Comparison of ENCODE assay signal across 8 mouse cellular contexts in the genomic region with DNA sequence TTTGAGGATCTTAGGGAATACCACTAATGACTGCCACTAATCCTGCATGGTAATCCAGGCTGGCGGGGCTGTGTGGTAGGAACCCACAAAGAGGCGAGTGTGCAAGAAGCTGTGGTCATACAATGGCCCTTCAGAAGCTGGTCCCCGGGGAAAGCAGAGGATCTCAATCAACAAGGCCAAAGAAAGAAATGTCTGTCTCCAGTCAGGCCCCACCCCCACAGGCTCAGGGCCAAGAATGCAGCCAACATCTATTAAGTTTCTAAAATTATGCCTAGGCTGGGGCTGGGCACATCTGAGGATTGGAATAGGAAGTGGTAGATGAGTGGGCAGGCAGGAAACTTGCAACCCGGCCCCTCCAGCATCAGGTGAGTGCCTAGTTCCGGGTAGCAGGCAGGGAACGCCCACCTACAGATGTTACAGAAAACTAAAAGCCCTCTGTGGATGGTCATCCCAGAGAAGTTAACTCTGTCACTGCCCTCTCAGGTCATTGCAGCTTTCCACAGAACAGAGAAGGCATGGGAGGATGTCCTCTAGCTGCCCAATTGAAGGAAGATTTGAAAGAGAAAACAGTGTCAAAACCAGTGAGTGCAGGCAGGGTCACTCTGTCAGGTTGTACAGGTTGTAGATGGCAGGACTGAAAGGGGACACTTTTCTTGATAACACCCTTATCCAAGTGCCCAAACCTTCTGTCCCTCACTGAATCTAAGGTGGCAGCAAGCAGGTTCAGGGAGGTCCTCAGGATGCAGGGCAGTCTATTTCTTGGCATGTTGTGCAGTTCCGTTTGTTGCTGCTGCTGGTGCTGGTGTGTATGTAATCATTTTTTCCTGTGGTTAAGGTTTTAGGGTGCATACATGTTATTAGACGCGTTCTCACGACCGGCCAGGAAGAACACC. TPM values are rescaled to one million over a fixed set of nuclear protein-coding genes. Genes with fewer than 3 reads are reported as not detected.
DNase-seq lines count a peak whose midpoint lies in the region; ATAC-seq and TF ChIP-seq lines count a peak whose summit lies in the region.

No protein-coding gene starts in this region.

- no peaks in the 10 kb centered on the region for H3K36me3 ChIP-seq in CH12.LX (replicated peaks in 1 of 2; ENCODE audit: control insufficient read depth in 1 of 2, insufficient read depth in 1 of 2, low read length in 1 of 2)
- no peaks in the 10 kb centered on the region for H3K36me3 ChIP-seq in forebrain, embryonic 15.5 days
- H3K36me3 ChIP-seq in heart, postnatal 0 days (replicated peaks; ENCODE audit: control insufficient read depth, insufficient read depth, low read length) = no peaks in the 10 kb centered on the region
- no peaks in the 10 kb centered on the region for H3K36me3 ChIP-seq in lung, postnatal 0 days (ENCODE audit: insufficient read depth, low read length)
- H3K36me3 ChIP-seq in intestine, embryonic 16.5 days (ENCODE audit: control insufficient read depth, insufficient read depth, low read length) = no peaks in the 10 kb centered on the region

- H3K4me1 ChIP-seq in CH12.LX (ENCODE audit: control insufficient read depth in 1 of 2, insufficient read depth in 2 of 2) = peaks cover 40 to 87% of the 10 kb centered on the region in 2 experiments
- H3K4me1 ChIP-seq in bone marrow, adult 2 months (ENCODE audit: control insufficient read depth, insufficient read depth, low read length) = peaks cover 9% of the 10 kb centered on the region
- H3K4me1 ChIP-seq in forebrain, embryonic 15.5 days = peaks cover 15% of the 10 kb centered on the region
- H3K4me1 ChIP-seq in heart, postnatal 0 days (ENCODE audit: control insufficient read depth, insufficient read depth) = peaks cover 19% of the 10 kb centered on the region
- peaks cover 17% of the 10 kb centered on the region; the same call in 1 of the 2 replicates for H3K4me1 ChIP-seq in lung, postnatal 0 days (ENCODE audit: insufficient read depth, low read depth, low read length)
- peaks cover 23% of the 10 kb centered on the region for H3K4me1 ChIP-seq in intestine, embryonic 16.5 days (ENCODE audit: control insufficient read depth, insufficient read depth, low read length)

- H3K27me3 ChIP-seq in CH12.LX (replicated peaks) = no peaks in the 10 kb centered on the region
- no peaks in the 10 kb centered on the region for H3K27me3 ChIP-seq in forebrain, embryonic 15.5 days
- no peaks in the 10 kb centered on the region for H3K27me3 ChIP-seq in heart, postnatal 0 days (ENCODE audit: control insufficient read depth, insufficient read depth, low read length)
- no peaks in the 10 kb centered on the region for H3K27me3 ChIP-seq in lung, postnatal 0 days (replicated peaks; ENCODE audit: insufficient read depth, low read length)
- no peaks in the 10 kb centered on the region for H3K27me3 ChIP-seq in intestine, embryonic 16.5 days (replicated peaks; ENCODE audit: control insufficient read depth, insufficient read depth, low read length)

- TF ChIP-seq CTCF in CH12.LX (conservative IDR thresholded peaks at IDR 0.05 in 1 of 2, IDR thresholded peaks at IDR 0.05 in 1 of 2; ENCODE audit: low read depth in 2 of 2, low read length in 2 of 2) = no peak
- TF ChIP-seq CTCF in bone marrow, adult 2 months (IDR thresholded peaks at IDR 0.05; ENCODE audit: control insufficient read depth, insufficient read depth, low read length) = no peak
- TF ChIP-seq CTCF in heart, postnatal 0 days (IDR thresholded peaks at IDR 0.05; ENCODE audit: low read depth) = no peak
- no peak for TF ChIP-seq CTCF in lung, postnatal 0 days (IDR thresholded peaks at IDR 0.05)

- dilution Hi-C loops in CH12.LX (cut with MboI; ENCODE audit: extremely low pct_ligation_motif_present, extremely low pct_unique_long_range_greater_than_20kb, low sequenced_read_pairs) = no loop called here

- peak overlapping the region; percentile 3 to 50 (median 40) for H3K4me3 ChIP-seq in CH12.LX (replicated peaks in 1 of 3; ENCODE audit: low read depth in 2 of 3, low read length in 2 of 3, poor library complexity in 1 of 3)
- peak overlapping the region; percentile 35 for H3K4me3 ChIP-seq in bone marrow, adult 2 months (replicated peaks; ENCODE audit: control insufficient read depth, low read depth, low read length)
- H3K4me3 ChIP-seq in forebrain, embryonic 15.5 days = no peak overlapping the region
- H3K4me3 ChIP-seq in heart, postnatal 0 days (ENCODE audit: low read depth, low read length) = no peak overlapping the region
- no peak overlapping the region for H3K4me3 ChIP-seq in lung, postnatal 0 days (ENCODE audit: low read depth, low read length)
- H3K4me3 ChIP-seq in intestine, embryonic 16.5 days (ENCODE audit: low read length) = no peak overlapping the region

- peak; percentile 46; the same call in 1 of the 2 replicates for ATAC-seq in forebrain, embryonic 15.5 days (replicated peaks)
- ATAC-seq in heart, postnatal 0 days (ENCODE audit: insufficient read depth, low read depth) = peak; percentile 50
- ATAC-seq in lung, postnatal 0 days = no peak
- ATAC-seq in intestine, embryonic 16.5 days = no peak

- TF ChIP-seq EP300 in CH12.LX (IDR thresholded peaks at IDR 0.05; ENCODE audit: low read length) = peak; percentile 76
- TF ChIP-seq EP300 in heart, postnatal 0 days (IDR thresholded peaks at IDR 0.05; ENCODE audit: low read depth) = no peak
- peak; percentile 45; the same call in 1 of the 2 replicates for TF ChIP-seq EP300 in lung, postnatal 0 days (IDR thresholded peaks at IDR 0.05)

- DNase-seq in CH12.LX (ENCODE audit: extremely low read depth) = peak; percentile 98
- peak; percentile 58 for DNase-seq in heart, postnatal 0 days (ENCODE audit: low spot score)
- peak; percentile 87 for DNase-seq in layer of hippocampus, adult 11-12 months (ENCODE audit: low spot score)
- peak; percentile 61 for DNase-seq in lung, postnatal 0 days (ENCODE audit: low spot score)
- DNase-seq in ovary, postnatal 14 days (ENCODE audit: low spot score) = peak; percentile 42

- H3K9ac ChIP-seq in CH12.LX (ENCODE audit: insufficient read depth, low read depth) = peak overlapping the region; percentile 70
- no peak overlapping the region for H3K9ac ChIP-seq in forebrain, embryonic 15.5 days (replicated peaks)
- H3K9ac ChIP-seq in heart, postnatal 0 days (replicated peaks; ENCODE audit: low read depth, low read length) = no peak overlapping the region
- H3K9ac ChIP-seq in lung, postnatal 0 days (replicated peaks; ENCODE audit: low read depth) = no peak overlapping the region
- no peak overlapping the region for H3K9ac ChIP-seq in intestine, embryonic 16.5 days (ENCODE audit: low read depth, low read length)

- peak overlapping the region; percentile 98 for H3K27ac ChIP-seq in CH12.LX (ENCODE audit: insufficient read depth, low read depth)
- peak overlapping the region; percentile 90 for H3K27ac ChIP-seq in bone marrow, adult 2 months (ENCODE audit: control insufficient read depth, insufficient read depth, low read depth, low read length, poor library complexity)
- no peak overlapping the region for H3K27ac ChIP-seq in forebrain, embryonic 15.5 days (replicated peaks)
- peak overlapping the region; percentile 67 for H3K27ac ChIP-seq in heart, postnatal 0 days (ENCODE audit: low read depth)
- H3K27ac ChIP-seq in lung, postnatal 0 days (ENCODE audit: low read length) = 0 out of 2 replicates have a peak overlapping the region, but pooled peaks have one; percentile 12
- no peak overlapping the region for H3K27ac ChIP-seq in intestine, embryonic 16.5 days (ENCODE audit: low read length)

- H3K4me2 ChIP-seq in CH12.LX (ENCODE audit: insufficient read depth, low read depth, poor library complexity, severe bottlenecking) = peak overlapping the region; percentile 69
- no peak overlapping the region for H3K4me2 ChIP-seq in forebrain, embryonic 15.5 days (replicated peaks)
- peak overlapping the region; percentile 22 for H3K4me2 ChIP-seq in heart, postnatal 0 days (ENCODE audit: low read depth, low read length)
- no peak overlapping the region for H3K4me2 ChIP-seq in lung, postnatal 0 days (replicated peaks; ENCODE audit: low read depth, low read length)
- no peak overlapping the region for H3K4me2 ChIP-seq in intestine, embryonic 16.5 days (ENCODE audit: low read depth, low read length)

- H3K79me2 ChIP-seq in CH12.LX (replicated peaks; ENCODE audit: control insufficient read depth, extremely low read depth, insufficient read depth, poor library complexity, severe bottlenecking) = no peaks in the 10 kb centered on the region

- peak; percentile 7 for TF ChIP-seq RAD21 in CH12.LX (IDR thresholded peaks at IDR 0.05; ENCODE audit: low read depth, low read length)

- in situ Hi-C loops in CH12.LX (cut with MboI; ENCODE audit: low pct_ligation_motif_present, low pct_unique_long_range_greater_than_20kb, low sequenced_read_pairs) = no loop called here

- no peaks in the 10 kb centered on the region for H3K9me3 ChIP-seq in CH12.LX (replicated peaks; ENCODE audit: low read length)
- no peaks in the 10 kb centered on the region for H3K9me3 ChIP-seq in forebrain, embryonic 15.5 days
- H3K9me3 ChIP-seq in heart, postnatal 0 days (replicated peaks; ENCODE audit: control insufficient read depth, low read length) = no peaks in the 10 kb centered on the region
- no peaks in the 10 kb centered on the region for H3K9me3 ChIP-seq in lung, postnatal 0 days (ENCODE audit: low read length)
- H3K9me3 ChIP-seq in intestine, embryonic 16.5 days (ENCODE audit: control insufficient read depth, low read length) = no peaks in the 10 kb centered on the region

- TF ChIP-seq POLR2A in CH12.LX (IDR thresholded peaks at IDR 0.05; ENCODE audit: low read depth, low read length) = peak; percentile 58
- TF ChIP-seq POLR2A in bone marrow, adult 2 months (IDR thresholded peaks at IDR 0.05; ENCODE audit: borderline replicate concordance, control insufficient read depth, low read depth, low read length) = no peak

- 6% methylated on average over 11 of the region's 11 CpGs for WGBS in bone marrow, adult 2 months
- WGBS in forebrain, embryonic 15.5 days = 56% methylated on average over 11 of the region's 11 CpGs
- 46% methylated on average over 11 of the region's 11 CpGs for WGBS in heart, postnatal 0 days
- whole genome bisulfite sequencing in lung, postnatal 0 days = 45% methylated on average over 11 of the region's 11 CpGs
- whole genome bisulfite sequencing in intestine, embryonic 16.5 days = 62% methylated on average over 11 of the region's 11 CpGs

RNA-seq across cellular contexts. Expression of a gene that starts 47.9 kb away (rescaled TPM):
- 34.0 and 38.8 TPM in 2 replicates for total RNA-seq in CH12.LX (2012; rRNA removed)
- total RNA-seq in CH12.LX (2014; rRNA removed) = 53.1 and 54.7 TPM in 2 replicates
- polyA plus RNA-seq in CH12.LX (2012; ENCODE audit: insufficient read length, low read depth) = 93.8 and 104 TPM in 2 replicates
- polyA plus RNA-seq in bone marrow, adult 2 months (2011; ENCODE audit: insufficient read depth, insufficient read length, low replicate concordance, missing spikeins) = 12.6 and 21.6 TPM in 2 replicates
- polyA plus RNA-seq in forebrain, embryonic 15.5 days (2015; fragmentation: Nextera tagmentation; extraction: Ambion mirVana) = 156 and 171 TPM in 2 replicates
- total RNA-seq in heart, postnatal 0 days (2014; rRNA removed; ENCODE audit: low replicate concordance) = 78.3 and 91.9 TPM in 2 replicates
- polyA plus RNA-seq in heart, postnatal 0 days (2015; fragmentation: Nextera tagmentation; extraction: Ambion mirVana) = 32.0 and 36.6 TPM in 2 replicates
- polyA plus RNA-seq in lung, postnatal 0 days (2015; fragmentation: Nextera tagmentation; extraction: Ambion mirVana) = 41.1 and 46.6 TPM in 2 replicates
- 19.1 and 20.4 TPM in 2 replicates for polyA plus RNA-seq in intestine, embryonic 16.5 days (2015; fragmentation: Nextera tagmentation; extraction: Ambion mirVana)

RNA-seq across cellular contexts. Expression of a gene that starts 53.1 kb away (rescaled TPM):
- total RNA-seq in CH12.LX (2012; rRNA removed) (91.2 and 97.5 TPM in 2 replicates), CH12.LX (2014; rRNA removed) (151 and 154 TPM in 2 replicates)
- 161 and 178 TPM in 2 replicates for polyA plus RNA-seq in CH12.LX (2012; ENCODE audit: insufficient read length, low read depth)
- 21.6 and 41.1 TPM in 2 replicates for polyA plus RNA-seq in bone marrow, adult 2 months (2011; ENCODE audit: insufficient read depth, insufficient read length, low replicate concordance, missing spikeins)
- polyA plus RNA-seq in forebrain, embryonic 15.5 days (2015; fragmentation: Nextera tagmentation; extraction: Ambion mirVana) = 48.2 and 48.5 TPM in 2 replicates
- total RNA-seq in heart, postnatal 0 days (2014; rRNA removed; ENCODE audit: low replicate concordance) = 77.1 and 78.2 TPM in 2 replicates
- 53.8 and 55.7 TPM in 2 replicates for polyA plus RNA-seq in heart, postnatal 0 days (2015; fragmentation: Nextera tagmentation; extraction: Ambion mirVana)
- 106 and 118 TPM in 2 replicates for polyA plus RNA-seq in lung, postnatal 0 days (2015; fragmentation: Nextera tagmentation; extraction: Ambion mirVana)
- 110 and 114 TPM in 2 replicates for polyA plus RNA-seq in intestine, embryonic 16.5 days (2015; fragmentation: Nextera tagmentation; extraction: Ambion mirVana)

Comparison
In these comparisons a context has a peak if more than half of its experiments do, and no peak if none do; other contexts are left out.
1. DNase-seq: peak in every context shown above with its lines; median percentile 98 in CH12.LX; 87 in layer of hippocampus, adult 11-12 months; 61 in lung, postnatal 0 days; 58 in heart, postnatal 0 days; 42 in ovary, postnatal 14 days.
2. H3K27ac ChIP-seq: peak in CH12.LX (single experiment), bone marrow, adult 2 months (single experiment), heart, postnatal 0 days (single experiment) and lung, postnatal 0 days (single experiment); none in forebrain, embryonic 15.5 days (single experiment) and intestine, embryonic 16.5 days (single experiment).
3. H3K4me2 ChIP-seq: peak in CH12.LX (single experiment) and heart, postnatal 0 days (single experiment); none in forebrain, embryonic 15.5 days (single experiment), lung, postnatal 0 days (single experiment) and intestine, embryonic 16.5 days (single experiment).
4. H3K4me3 ChIP-seq: peak in CH12.LX (3 of 3) and bone marrow, adult 2 months (single experiment); none in forebrain, embryonic 15.5 days (single experiment), heart, postnatal 0 days (single experiment), lung, postnatal 0 days (single experiment) and intestine, embryonic 16.5 days (single experiment).
5. ATAC-seq: peak in forebrain, embryonic 15.5 days (single experiment) and heart, postnatal 0 days (single experiment); none in lung, postnatal 0 days (single experiment) and intestine, embryonic 16.5 days (single experiment).